Mouse (Mus musculus): Measurements from ENCODE around the gene Zc3h14. TPM values are rescaled to one million over a fixed set of nuclear protein-coding genes. Genes with fewer than 3 reads are reported as not detected.

The Zc3h14 gene
- total RNA-seq, 2 experiments from 2014 or later = 45.2 to 47.7 TPM

- Histone ChIP-seq H3K4me3 (no peak overlapping the region), H3K27ac (no peak overlapping the region)
- intact Hi-C loops (cut with DNase I) = no loop called here
- TF ChIP-seq CTCF (IDR thresholded peaks at IDR 0.05) = no peak
- no peak for DNase-seq
Measured at GRCm38 (mm10) chr12:98832929-98833598, 86.3 kb downstream of the Zc3h14 start.

- no peak for TF ChIP-seq CTCF (IDR thresholded peaks at IDR 0.05)
- no peak overlapping the region for H3K4me3 ChIP-seq
- DNase-seq = no peak
- intact Hi-C loops (cut with DNase I) = no loop called here
- H3K27ac ChIP-seq = no peak overlapping the region
Measured at GRCm38 (mm10) chr12:98833901-98834300, 87.1 kb downstream of the Zc3h14 start.

- Histone ChIP-seq H3K4me3 (no peak overlapping the region), H3K27ac (no peak overlapping the region)
- no peak for TF ChIP-seq CTCF (IDR thresholded peaks at IDR 0.05)
- intact Hi-C loops (cut with DNase I) = no loop called here
- DNase-seq = no peak
Measured at GRCm38 (mm10) chr12:98834879-98835278, 88.1 kb downstream of the Zc3h14 start.

GRCm38 (mm10) chr12:98835466-98835865, 88.7 kb downstream of the Zc3h14 start:
- TF ChIP-seq CTCF (IDR thresholded peaks at IDR 0.05) = no peak
- Histone ChIP-seq H3K4me3 (no peak overlapping the region), H3K27ac (no peak overlapping the region)
- no peak for DNase-seq
- intact Hi-C loops (cut with DNase I) = no loop called here

Other genes starting within 250 kb of the Zc3h14 start
- not detected for gene Kcnk10, start 168.7 kb upstream of the Zc3h14 start, total RNA-seq (2021)
- gene Spata7, start 118.8 kb upstream of the Zc3h14 start, total RNA-seq (2021) = 1 to 10 TPM; 3.0 to 3.3 TPM
- gene Ptpn21, start 9.6 kb upstream of the Zc3h14 start, total RNA-seq (2021) = 10 to 100 TPM; 32.8 to 34.9 TPM
- gene Eml5, start 154.5 kb downstream of the Zc3h14 start, total RNA-seq (2021) = 1 to 10 TPM; 2.0 to 2.2 TPM
- gene Ttc8, start 173.6 kb downstream of the Zc3h14 start, total RNA-seq (2021) = 1 to 10 TPM; 4.6 to 6.7 TPM